Mouse (Mus musculus) forebrain, embryonic 12.5 days (tissue): Measurements from ENCODE around the gene Sptlc2. TPM values are rescaled to one million over a fixed set of nuclear protein-coding genes. Genes with fewer than 3 reads are reported as not detected.

Experiments
- ATAC-seq: fragments of 200-750 bp; cut with Nextera tagmentation; 2 replicates; pipeline ENCODE4 v1.8.0; 2017; ENCODE audit warnings: moderate TSS enrichment; ENCODE audit not compliant: low FRiP score
- H3K27ac ChIP-seq: fragments of 300-500 bp; sonication (generic); 2 replicates; pipeline ENCODE4 v1.5.1; 2016; ENCODE audit warnings: mild to moderate bottlenecking
- H3K27me3 ChIP-seq: fragments of 300-500 bp; sonication (generic); 2 replicates; pipeline ENCODE4 v1.6.1; 2016; ENCODE audit warnings: mild to moderate bottlenecking
- H3K36me3 ChIP-seq: fragments of 300-500 bp; sonication (generic); replicated peaks from 2 replicates; pipeline ENCODE4 v1.6.1; 2016; ENCODE audit warnings: mild to moderate bottlenecking
- H3K4me1 ChIP-seq: fragments of 300-500 bp; sonication (generic); 2 replicates; pipeline ENCODE4 v1.6.1; 2016
- H3K4me2 ChIP-seq: fragments of 300-500 bp; sonication (generic); 2 replicates; pipeline ENCODE4 v1.6.1; 2016; ENCODE audit warnings: mild to moderate bottlenecking, moderate library complexity
- H3K4me3 ChIP-seq: fragments of 300-500 bp; sonication (generic); replicated peaks from 2 replicates; pipeline ENCODE4 v1.5.1; 2016; ENCODE audit warnings: mild to moderate bottlenecking
- H3K9ac ChIP-seq: fragments of 300-500 bp; sonication (generic); 2 replicates; pipeline ENCODE4 v1.6.1; 2016; ENCODE audit warnings: mild to moderate bottlenecking
- H3K9me3 ChIP-seq: fragments of 300-500 bp; sonication (generic); 2 replicates; pipeline ENCODE4 v1.6.1; 2016
- WGBS: fragments of 180-500 bp; shearing (Covaris S2); methylation state at CpG from one replicate; pipeline ENCODE4 v1.1.7; 2016; 5-methylcytosine and 5-hydroxymethylcytosine counted together
- polyA plus RNA-seq: library from polyadenylated mRNA; unstranded; fragments of >200 nt; fragmentation: Nextera tagmentation; extraction: Ambion mirVana; gene quantifications from 2 replicates; pipeline ENCODE4 v1.2.1, GENCODE M21; 2016

Gene Sptlc2
- polyA plus RNA-seq, 1 experiment from 2014 or later, result 54.2 TPM

DNA sequence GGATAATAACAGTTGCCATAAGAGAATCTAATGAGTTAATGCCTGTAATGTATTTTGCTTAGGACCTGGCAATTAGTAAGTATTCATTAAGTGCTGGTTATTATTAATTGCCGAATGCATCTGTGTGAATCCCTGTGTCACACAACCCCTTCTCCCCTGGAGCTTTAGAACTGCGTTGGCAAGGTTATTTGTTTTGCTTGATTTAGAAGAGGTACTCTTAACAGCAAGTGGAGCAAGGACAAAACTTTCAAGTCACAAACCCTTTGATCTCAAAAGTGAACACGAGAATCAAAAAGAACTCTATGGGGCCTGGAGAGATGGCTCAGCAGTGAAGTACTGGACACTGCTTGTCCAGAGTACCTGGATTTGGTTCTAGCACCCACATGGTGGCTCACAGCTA lies 1.1 kb upstream of the Sptlc2 start:
- Histone ChIP-seq H3K36me3 (no peaks in the 10 kb centered on the region), H3K27ac (no peak overlapping the region), H3K9ac (no peak overlapping the region), H3K4me1 (peaks cover 17% of the 10 kb centered on the region), H3K4me3 (no peak overlapping the region), H3K27me3 (no peaks in the 10 kb centered on the region), H3K4me2 (peak overlapping the region; percentile 98), H3K9me3 (no peaks in the 10 kb centered on the region)
- ATAC-seq, result no peak
- WGBS, result 64% methylated on average over 3 of the region's 3 CpGs

DNA sequence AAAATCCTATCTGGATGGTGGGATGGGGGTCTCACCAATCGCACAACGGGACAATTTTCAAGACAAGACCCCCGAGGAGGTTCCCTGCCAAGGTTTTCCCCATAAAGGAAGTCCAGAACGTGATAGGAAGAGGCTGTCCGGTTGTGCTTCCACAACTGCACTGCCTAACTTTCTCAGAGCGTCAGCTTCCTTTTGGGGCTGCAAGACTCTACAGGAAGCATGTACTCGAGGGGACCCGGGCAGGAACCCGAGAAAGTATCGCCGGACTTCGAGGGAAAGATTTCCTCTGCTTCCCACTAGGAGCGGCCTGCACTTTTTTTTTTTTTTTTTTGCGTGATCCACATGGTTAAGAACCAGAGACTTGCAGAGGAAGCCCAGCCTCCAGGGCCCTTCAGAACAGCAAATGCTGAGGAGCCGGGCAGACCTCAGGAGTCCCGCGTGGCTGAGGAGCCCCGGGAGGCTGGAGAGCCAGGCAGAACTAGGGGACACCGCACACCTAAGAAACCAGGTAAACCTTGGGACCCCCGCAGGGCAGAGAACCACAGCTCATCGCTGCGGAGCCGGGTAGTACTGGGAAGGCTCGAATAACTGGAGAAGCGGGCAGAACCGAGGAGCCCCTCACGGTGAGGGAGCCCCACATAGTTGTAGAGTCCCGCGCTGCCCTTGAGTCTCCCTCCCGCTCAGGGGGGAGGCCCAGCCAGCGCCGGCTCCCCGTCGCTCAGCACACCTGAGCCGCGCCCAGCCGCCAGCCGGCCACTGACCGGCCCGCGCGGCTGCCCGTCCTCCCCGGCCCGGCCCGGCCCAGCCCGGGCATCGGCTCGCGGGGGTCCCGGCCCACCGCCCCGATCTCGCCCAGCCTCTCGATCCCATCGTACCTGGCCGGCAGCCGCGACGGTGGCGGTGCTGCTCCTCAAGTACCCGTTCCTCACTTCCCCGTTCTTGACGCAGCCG lies 709 bp downstream of the Sptlc2 start:
- H3K27me3 ChIP-seq, result no peaks in the 10 kb centered on the region
- no peaks in the 10 kb centered on the region for H3K36me3 ChIP-seq
- H3K4me1 ChIP-seq, result peaks cover 17% of the 10 kb centered on the region
- peak; percentile 66 for ATAC-seq
- peak overlapping the region; percentile 97 for H3K4me3 ChIP-seq
- under 1% methylated on average over 63 of the region's 65 CpGs for WGBS
- no peaks in the 10 kb centered on the region for H3K9me3 ChIP-seq
- H3K9ac ChIP-seq, result peak overlapping the region; percentile 93
- H3K27ac ChIP-seq, result peak overlapping the region; percentile 79
- H3K4me2 ChIP-seq, result peak overlapping the region; percentile 98

DNA sequence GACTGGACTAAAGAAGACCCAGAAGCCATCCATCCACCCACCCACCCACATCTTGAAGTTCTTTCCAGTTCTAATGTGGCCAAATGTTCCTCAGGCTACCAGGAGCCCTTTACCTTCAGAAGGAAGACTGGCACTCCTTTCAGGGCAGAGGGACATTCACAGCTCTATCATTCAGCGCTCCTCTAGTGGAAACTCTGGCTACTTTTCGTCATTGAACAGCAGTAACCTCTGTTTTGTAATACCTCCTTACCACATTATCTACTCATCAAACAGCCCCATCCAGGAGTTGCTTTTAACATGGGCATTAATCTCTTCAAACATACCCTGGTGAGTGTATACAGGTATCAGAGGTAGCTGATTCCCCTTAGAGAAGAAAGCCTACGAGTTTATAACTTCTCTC lies 3.1 kb downstream of the Sptlc2 start:
- no peak for ATAC-seq
- H3K9me3 ChIP-seq, result no peaks in the 10 kb centered on the region
- no peak overlapping the region for H3K4me2 ChIP-seq
- H3K9ac ChIP-seq, result no peak overlapping the region
- WGBS, result 86% methylated on average over 3 of the region's 3 CpGs
- no peak overlapping the region for H3K27ac ChIP-seq
- H3K4me3 ChIP-seq, result no peak overlapping the region
- H3K36me3 ChIP-seq, result no peaks in the 10 kb centered on the region
- peaks cover 17% of the 10 kb centered on the region for H3K4me1 ChIP-seq
- no peaks in the 10 kb centered on the region for H3K27me3 ChIP-seq

DNA sequence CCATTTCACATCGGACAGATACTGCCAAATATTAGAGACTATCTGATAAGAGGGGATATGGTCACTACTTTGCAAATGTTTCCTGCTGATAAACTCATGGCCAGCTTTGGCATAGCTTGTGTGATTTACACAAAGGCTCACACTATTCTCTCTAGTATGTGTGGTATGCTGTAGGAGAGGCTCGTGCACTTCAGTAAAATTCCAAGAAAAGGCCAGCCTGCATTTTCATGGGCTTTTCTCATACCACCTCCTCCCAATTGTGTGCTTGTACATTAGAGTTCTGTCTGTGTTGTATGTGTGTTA lies 6.8 kb downstream of the Sptlc2 start:
- Histone ChIP-seq H3K27me3 (no peaks in the 10 kb centered on the region), H3K9ac (no peak overlapping the region), H3K4me3 (no peak overlapping the region), H3K9me3 (no peaks in the 10 kb centered on the region), H3K27ac (no peak overlapping the region), H3K4me1 (peaks cover 5% of the 10 kb centered on the region), H3K36me3 (no peaks in the 10 kb centered on the region), H3K4me2 (no peak overlapping the region)
- no peak for ATAC-seq
- WGBS, result 87% methylated on average over 2 of the region's 2 CpGs

DNA sequence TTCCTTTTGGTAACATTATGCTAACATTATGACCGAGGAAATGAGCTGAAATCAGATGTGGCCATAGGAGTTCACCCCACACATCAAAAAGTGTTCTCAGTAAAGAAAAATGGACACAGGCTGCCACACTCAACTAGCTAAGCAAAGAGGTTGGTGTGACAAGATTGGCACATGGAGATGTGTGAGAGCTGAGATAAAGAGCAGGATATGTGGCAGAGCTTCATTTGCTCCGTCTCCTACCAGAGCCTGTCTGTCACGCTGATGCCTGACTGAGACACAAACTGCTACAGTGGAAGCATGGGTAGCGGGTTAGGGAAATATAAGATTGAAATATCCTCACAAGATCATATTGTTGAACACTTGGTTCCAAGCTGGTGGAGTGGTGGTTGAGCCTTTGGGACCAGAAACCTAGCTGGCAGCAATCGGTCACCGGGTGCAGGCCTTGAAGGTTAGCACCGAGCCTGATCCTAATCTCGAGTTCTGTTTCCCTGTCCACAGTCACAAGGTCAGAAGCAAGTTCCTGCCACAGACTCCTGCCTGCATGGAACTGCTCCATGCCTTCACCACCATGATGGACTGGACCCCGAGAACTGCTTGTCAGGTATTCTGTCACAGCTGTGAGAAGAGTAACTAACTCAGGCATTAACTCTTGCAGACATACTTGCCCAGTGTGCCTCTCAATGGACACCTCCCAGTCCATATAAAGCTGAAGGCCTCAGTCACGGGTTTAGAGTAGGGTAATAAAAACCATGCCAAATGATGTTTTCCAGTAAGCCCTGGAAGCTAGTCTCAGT lies 7.4 kb downstream of the Sptlc2 start:
- Histone ChIP-seq H3K9me3 (no peaks in the 10 kb centered on the region), H3K4me2 (no peak overlapping the region), H3K4me1 (no peaks in the 10 kb centered on the region), H3K27me3 (no peaks in the 10 kb centered on the region), H3K4me3 (no peak overlapping the region), H3K36me3 (no peaks in the 10 kb centered on the region), H3K9ac (no peak overlapping the region), H3K27ac (no peak overlapping the region)
- ATAC-seq, result no peak
- WGBS, result 91% methylated on average over 10 of the region's 10 CpGs

DNA sequence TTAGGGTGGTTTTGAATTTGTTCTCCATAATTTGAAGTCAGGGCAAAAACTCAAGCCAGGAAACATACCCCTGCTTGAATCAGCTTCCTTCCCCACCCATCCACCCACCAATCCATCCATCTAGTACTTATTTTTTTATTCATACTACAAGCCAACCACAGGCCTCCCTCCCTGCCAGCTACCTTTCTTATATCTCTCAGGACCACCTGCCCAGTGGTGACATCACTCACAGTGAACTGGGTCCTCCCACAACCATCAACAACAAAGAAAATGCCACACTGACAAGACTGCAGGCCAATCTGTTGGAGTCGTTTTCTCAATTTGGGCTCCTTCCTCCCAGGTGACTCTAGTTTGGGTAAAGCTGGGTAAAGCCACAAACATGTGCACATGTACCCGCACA lies 8.7 kb downstream of the Sptlc2 start:
- Histone ChIP-seq H3K27ac (no peak overlapping the region), H3K4me1 (no peaks in the 10 kb centered on the region), H3K27me3 (no peaks in the 10 kb centered on the region), H3K36me3 (no peaks in the 10 kb centered on the region), H3K9me3 (no peaks in the 10 kb centered on the region), H3K9ac (no peak overlapping the region), H3K4me3 (no peak overlapping the region), H3K4me2 (no peak overlapping the region)
- 87% methylated on average over 2 of the region's 2 CpGs for WGBS
- ATAC-seq, result no peak

DNA sequence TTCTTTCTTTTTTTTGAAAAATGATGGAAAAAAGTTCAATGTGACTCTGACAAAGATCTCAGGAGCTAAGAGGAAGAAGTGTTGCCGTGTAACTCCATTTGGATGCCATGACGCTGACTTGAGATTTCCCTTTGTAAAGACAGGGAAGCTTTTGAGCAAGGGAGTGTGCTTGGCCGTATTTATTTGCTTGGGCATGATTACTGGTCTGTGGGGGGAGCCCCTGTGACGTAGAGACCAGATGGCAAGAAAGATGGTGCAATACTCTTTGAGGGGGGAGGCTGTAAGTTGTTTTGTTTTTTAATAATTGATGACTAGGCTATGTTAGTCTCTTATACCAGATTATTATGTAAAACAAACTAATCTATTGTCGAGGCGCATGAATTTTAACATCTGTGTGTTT lies 14.0 kb downstream of the Sptlc2 start:
- no peak for ATAC-seq
- no peak overlapping the region for H3K4me3 ChIP-seq

DNA sequence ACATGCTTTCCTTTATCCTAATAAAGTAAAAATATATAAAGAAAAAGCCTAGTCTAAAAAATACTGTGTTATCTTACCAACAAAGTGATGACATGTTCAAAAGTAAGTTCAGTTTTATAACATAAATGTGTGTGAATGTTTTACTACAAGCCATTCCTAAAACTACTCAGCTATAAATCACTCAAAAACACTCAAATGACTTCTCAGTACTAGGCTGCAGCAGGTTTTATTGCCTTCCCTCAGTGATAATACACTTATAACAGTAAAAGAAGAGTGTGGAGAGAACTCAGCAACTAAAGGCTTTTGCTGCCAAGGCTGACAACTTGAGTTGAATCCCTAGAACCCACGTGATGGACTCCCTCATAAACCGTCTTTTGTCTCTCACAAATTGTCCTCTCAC lies 18.8 kb downstream of the Sptlc2 start:
- H3K4me1 ChIP-seq, result no peaks in the 10 kb centered on the region
- no peaks in the 10 kb centered on the region for H3K9me3 ChIP-seq
- no peak overlapping the region for H3K4me2 ChIP-seq
- H3K9ac ChIP-seq, result no peak overlapping the region
- H3K27me3 ChIP-seq, result no peaks in the 10 kb centered on the region
- 82% methylated on average over 2 of the region's 2 CpGs for WGBS
- no peak overlapping the region for H3K27ac ChIP-seq
- ATAC-seq, result no peak
- H3K4me3 ChIP-seq, result no peak overlapping the region
- peaks cover 5% of the 10 kb centered on the region for H3K36me3 ChIP-seq

More for the DNA sequence above, 14.0 kb downstream of the Sptlc2 start:
- H3K27me3 ChIP-seq, result no peaks in the 10 kb centered on the region
- H3K4me2 ChIP-seq, result no peak overlapping the region
- H3K9me3 ChIP-seq, result no peaks in the 10 kb centered on the region
- no peak overlapping the region for H3K27ac ChIP-seq
- H3K36me3 ChIP-seq, result no peaks in the 10 kb centered on the region
- H3K4me1 ChIP-seq, result no peaks in the 10 kb centered on the region
- no peak overlapping the region for H3K9ac ChIP-seq
- WGBS, result 93% methylated on average over 6 of the region's 6 CpGs

DNA sequence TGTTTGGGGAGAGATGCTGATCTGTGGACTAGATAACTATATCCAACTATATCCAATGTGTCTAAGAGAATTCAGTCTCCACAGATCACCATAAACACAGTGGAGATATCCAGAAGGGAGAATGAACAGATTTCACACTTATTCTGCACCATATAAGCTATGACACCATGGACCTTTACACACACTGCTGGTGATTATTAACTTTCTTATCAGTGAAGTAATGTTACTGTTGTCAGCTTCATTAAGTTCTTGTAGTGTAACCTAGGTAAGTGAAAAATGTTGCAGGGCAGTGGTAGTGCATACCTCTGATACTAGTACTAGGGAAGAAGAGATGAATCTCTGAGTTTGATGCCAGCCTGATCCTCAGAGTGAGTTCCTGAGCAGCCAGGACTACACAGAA lies 20.1 kb downstream of the Sptlc2 start:
- H3K27me3 ChIP-seq, result no peaks in the 10 kb centered on the region
- H3K27ac ChIP-seq, result no peak overlapping the region
- H3K36me3 ChIP-seq, result peaks cover 5% of the 10 kb centered on the region
- no peaks in the 10 kb centered on the region for H3K9me3 ChIP-seq
- H3K4me3 ChIP-seq, result no peak overlapping the region
- H3K9ac ChIP-seq, result no peak overlapping the region
- H3K4me1 ChIP-seq, result no peaks in the 10 kb centered on the region
- no peak overlapping the region for H3K4me2 ChIP-seq
- no peak for ATAC-seq

DNA sequence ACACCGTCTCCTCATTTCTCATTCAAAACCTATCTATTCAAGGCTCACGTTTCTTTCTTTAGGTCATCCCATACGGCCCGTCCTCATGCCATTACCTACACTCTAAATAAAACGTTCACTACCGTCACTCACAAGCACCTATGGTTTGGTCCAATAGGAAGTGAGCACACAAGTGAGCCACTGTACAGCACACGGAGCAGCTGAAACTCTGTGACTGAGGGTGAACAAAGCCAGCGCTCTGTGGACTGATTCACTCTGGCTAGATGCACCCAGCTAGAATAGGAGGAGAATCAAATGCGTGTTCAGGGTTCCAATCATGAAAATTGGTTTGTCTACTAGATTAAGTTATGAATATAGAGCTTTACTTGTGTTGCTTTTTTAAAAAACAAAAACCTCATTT lies 22.5 kb downstream of the Sptlc2 start:
- H3K27ac ChIP-seq, result no peak overlapping the region
- H3K9ac ChIP-seq, result no peak overlapping the region
- H3K4me2 ChIP-seq, result no peak overlapping the region
- no peaks in the 10 kb centered on the region for H3K27me3 ChIP-seq
- no peak overlapping the region for H3K4me3 ChIP-seq
- peaks cover 5% of the 10 kb centered on the region for H3K36me3 ChIP-seq
- 75% methylated on average over 9 of the region's 9 CpGs for WGBS
- H3K4me1 ChIP-seq, result no peaks in the 10 kb centered on the region
- no peaks in the 10 kb centered on the region for H3K9me3 ChIP-seq
- ATAC-seq, result no peak

DNA sequence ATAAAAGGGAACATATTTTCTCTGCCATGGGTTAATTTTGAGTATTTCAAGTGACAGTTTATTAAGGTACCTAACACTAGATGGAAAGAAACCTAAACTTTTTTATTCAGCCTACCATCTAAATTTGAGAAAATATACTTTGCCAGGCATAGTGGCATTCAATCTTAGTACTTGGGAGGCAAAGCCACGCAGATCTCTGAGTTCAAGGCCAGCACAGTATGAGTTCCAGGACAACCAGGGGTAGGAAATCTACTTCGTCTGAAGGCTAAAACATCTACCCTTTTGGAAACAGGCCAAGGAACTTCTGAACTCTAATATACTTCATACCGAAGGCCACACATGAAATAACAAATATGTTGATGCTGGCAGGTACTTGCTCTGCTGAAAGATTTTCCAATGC lies 26.0 kb downstream of the Sptlc2 start:
- WGBS, result 95% methylated on average over 3 of the region's 3 CpGs
- no peak overlapping the region for H3K4me3 ChIP-seq
- H3K4me2 ChIP-seq, result no peak overlapping the region
- H3K9ac ChIP-seq, result no peak overlapping the region
- no peak for ATAC-seq
- no peaks in the 10 kb centered on the region for H3K4me1 ChIP-seq
- H3K9me3 ChIP-seq, result no peaks in the 10 kb centered on the region
- no peaks in the 10 kb centered on the region; the same call in 1 of the 2 replicates for H3K36me3 ChIP-seq
- no peak overlapping the region for H3K27ac ChIP-seq
- H3K27me3 ChIP-seq, result no peaks in the 10 kb centered on the region

DNA sequence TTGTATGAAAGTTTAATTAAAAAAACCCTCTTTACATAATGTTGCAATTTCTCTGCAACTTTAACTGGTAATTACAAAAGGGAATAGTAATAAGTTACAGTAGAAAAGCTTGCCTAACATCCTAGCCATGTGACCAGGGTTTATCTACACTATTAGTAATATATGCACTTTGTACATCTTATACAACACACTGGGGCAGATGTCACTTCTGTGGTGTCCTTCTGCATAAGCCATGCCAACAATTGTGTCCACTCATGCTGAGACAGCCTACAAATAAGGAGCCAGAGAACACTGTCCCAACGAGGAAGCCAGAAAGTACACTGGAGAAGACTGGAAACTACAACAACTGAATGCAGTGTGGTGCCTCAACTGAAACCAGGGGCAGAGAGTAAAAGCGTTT lies 40.1 kb downstream of the Sptlc2 start:
- Histone ChIP-seq H3K4me2 (no peak overlapping the region), H3K27me3 (no peaks in the 10 kb centered on the region), H3K4me1 (no peaks in the 10 kb centered on the region), H3K4me3 (no peak overlapping the region), H3K9ac (no peak overlapping the region), H3K36me3 (peaks cover 10% of the 10 kb centered on the region), H3K9me3 (no peaks in the 10 kb centered on the region), H3K27ac (no peak overlapping the region)
- 80% methylated on average over 2 of the region's 2 CpGs for WGBS
- no peak for ATAC-seq

DNA sequence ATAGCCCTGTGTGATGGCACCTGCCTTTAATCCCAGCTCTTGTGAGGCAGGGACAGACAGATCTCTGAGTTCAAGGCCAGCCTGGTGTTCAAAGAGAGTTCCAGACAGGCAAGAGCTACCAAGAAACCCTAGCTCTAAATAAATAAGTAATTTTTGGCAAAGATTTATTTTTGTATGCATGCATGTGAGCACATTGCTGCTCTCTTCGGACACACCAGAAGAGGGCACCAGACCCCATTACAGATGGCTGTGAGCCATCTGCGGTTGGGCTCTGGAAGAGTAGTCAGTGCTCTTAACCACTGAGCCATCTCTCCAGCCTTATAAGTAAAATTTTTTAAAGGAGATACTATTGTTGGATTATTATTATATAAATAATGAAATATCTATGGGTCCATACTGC lies 40.6 kb downstream of the Sptlc2 start:
- 90% methylated on average over 2 of the region's 2 CpGs for WGBS
- Histone ChIP-seq H3K4me2 (no peak overlapping the region), H3K4me3 (no peak overlapping the region), H3K9me3 (no peaks in the 10 kb centered on the region), H3K27ac (no peak overlapping the region), H3K9ac (no peak overlapping the region), H3K4me1 (no peaks in the 10 kb centered on the region), H3K27me3 (no peaks in the 10 kb centered on the region), H3K36me3 (peaks cover 10% of the 10 kb centered on the region)
- ATAC-seq, result no peak
